Mouse (Mus musculus) retina, postnatal 7 days (tissue): ENCODE results near the gene Rfx1.

ENCODE experiments used
- DNase-seq: peaks from one replicate; pipeline ENCODE4 v3.0.0-alpha.2; 2012; ENCODE audit warnings: low read depth, low spot score

Gene Rfx1

DNA sequence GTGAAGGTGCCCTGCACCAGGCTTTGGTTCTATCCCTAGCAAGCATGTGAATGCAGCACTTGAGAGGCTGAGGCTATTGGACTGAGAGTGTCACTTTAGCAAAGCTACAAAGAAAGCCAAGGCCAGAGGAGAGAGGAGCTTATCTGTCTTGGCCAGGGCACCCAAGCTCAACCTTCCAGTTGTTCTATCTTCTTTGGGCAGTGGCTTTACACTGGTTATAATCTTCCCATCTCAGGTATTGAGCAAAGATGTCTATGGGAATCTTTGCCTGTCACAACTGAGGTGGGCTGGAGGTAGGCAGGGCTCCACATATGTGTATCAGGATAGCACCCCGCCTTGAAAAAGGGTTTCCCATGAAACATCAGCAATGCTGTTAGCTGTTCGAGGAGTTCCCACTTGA lies 6.4 kb upstream of the Rfx1 start:
- DNase-seq: no peak

DNA sequence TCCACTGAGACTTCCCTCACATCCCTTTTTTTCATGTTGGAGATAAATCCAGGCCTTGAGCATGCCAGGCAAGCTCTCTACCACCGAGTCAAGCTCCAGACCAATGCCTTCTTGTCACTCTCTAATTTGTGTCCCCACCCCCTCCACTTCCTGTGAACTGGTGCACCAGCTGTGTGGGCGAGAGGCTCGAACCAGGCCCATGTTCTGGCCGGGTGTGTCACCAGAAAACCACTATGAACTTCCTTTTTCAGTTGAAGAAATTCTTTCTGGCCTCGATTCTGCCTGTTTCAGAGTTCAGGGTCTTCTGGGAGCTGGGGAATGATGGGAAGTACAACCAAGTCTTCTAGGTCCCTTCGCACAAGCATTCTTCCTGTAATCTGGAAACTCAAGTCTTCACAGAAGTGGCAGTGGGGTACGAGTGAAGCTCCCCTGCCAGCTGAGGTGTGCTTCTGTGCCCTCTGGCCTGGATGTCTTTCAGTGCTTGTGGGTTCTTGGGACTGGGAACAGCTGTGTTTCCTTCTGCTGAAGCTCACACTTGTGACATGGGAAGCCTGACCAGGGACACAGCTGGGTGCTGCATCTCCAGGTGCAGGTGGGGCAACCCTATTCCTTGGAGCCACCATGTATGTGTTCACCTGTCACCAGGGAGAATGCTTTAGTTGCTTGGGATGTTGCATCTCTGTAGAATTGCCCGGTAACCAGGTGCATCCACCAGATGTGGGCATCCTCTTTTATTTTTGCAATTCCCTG lies 2.6 kb upstream of the Rfx1 start:
- DNase-seq: no peak

DNA sequence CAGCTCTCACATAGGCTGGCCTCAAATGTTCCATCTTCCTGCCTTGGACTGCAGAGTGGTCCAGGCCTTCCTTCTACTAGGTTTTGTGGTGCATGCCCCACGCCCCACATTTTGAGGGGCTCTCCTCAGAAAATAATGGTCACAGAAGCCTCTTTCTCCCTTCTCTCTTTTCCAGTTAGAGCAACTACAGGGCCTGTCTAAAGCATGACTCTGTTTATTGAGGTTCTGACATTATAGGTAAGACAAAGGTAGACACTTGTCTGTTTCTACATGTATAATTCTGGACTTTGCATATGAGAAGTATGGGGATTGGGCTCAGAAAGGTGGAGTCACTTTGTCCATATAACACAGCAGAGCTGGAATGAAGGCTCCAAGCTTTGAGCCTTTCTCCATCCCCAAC lies 1.6 kb upstream of the Rfx1 start, which contains the start of gene Gm10643:
Gene Gm10643 (minus strand): TSS at position 101 of the 400 bp plus-strand sequence.
- DNase-seq: no peak

DNA sequence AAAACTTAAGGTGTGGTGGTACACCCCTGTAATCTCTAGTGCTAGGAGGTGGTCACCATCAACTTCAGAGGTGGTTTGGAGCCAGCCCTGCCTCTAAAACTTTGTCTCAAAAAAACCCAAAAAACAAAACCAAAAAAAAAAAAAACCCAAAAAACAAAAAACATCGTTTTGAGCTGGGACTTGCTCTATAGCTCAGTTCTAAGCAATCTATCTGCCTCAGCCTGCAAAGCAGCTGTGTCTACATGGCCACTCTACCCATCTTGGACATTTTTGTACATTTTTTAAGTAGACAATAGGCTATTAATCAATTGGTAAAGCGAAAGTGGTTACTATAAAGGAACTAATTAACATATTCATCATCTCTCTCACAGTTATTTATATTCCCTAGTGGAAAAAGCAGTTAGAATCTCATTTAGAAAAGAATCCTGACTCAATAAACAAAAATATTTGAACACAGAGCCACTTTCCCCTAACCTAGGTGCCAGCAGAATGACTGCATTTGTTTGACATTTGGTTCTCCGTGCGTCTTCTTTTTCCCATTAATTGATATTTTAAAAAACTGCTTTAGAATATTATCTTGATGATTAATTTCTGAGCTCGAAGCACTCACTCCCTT lies 1.1 kb upstream of the Rfx1 start:
- DNase-seq: no peak

DNA sequence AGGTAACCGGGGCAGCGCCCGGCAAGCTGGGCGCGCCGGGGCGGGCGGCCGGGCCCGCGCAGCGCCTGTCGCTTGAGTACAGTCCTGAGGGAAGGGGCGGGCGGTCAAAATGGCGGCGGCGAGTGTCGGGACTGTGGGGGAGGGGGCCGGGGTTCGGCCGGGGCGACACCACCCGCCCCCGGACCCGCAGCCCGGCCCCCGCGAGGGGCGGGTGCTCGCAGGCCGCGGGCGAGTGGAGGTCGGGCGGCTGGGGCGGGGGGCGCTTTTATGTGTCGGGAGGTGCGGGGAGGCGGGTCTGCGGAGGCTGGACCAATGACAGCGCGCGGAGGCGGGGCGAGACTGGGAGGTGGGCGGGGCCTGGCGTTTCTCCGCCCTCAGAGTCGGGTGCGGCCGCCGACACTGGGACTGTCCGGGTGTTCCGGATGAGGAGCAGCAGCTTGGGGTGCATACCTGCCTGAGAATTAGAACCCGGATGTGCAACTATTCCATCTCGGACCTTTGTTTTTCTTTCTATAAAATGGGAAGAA lies 476 bp downstream of the Rfx1 start:
- DNase-seq: peak; percentile 74

DNA sequence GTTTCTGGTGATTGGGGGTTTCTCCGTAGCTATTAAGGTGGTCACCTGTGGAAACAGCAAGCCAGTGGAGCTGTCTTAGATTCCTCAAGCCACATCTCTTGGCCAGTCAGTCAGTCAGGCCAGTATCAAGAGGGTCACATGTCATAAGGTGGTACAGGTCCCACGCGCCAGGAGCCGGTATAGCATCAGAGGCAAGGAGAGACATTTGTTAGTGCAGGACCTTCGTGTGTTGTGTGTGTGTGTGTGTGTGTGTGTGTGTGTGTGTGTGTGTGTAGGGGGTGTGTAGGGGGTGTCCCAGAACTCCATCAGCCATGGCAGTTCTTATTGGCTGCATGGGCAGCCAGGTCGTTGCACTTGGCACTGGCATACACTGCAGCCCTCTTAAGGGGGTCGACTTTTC lies 1.3 kb downstream of the Rfx1 start:
- no peak for DNase-seq

DNA sequence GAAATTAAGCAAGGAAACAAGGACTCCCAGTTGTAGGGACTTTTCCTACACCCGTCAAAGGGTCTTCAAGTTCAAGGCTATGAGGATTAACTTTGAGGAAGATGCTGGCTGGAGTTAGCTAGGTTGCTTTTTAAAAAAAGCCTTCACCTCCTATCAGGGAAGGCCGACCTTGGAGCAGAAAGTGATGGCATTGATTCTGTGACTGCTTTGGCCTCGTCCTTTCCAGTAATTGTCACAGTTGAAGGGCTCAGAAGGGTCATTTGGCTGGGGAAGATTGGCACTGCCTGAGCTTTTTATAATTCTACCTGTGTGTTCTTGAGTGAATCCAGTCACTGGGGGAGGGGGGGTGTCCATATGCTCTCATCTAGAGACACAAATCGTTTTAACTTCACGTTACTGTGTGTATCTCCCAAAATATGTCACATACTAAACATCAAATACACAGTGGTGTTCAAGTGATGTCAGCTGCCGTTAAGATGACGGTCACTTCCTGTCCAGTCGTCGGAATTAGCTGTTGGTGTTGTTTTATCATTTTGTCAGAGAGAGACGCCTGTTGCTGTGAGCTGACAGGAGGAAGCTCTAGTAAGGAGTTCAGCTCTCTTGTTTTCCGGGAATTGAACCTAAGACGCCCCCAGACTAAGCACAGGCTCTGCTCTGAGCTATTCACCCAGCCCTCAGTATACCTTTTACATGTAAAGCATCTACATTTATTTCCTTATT lies 1.8 kb downstream of the Rfx1 start:
- DNase-seq: no peak

DNA sequence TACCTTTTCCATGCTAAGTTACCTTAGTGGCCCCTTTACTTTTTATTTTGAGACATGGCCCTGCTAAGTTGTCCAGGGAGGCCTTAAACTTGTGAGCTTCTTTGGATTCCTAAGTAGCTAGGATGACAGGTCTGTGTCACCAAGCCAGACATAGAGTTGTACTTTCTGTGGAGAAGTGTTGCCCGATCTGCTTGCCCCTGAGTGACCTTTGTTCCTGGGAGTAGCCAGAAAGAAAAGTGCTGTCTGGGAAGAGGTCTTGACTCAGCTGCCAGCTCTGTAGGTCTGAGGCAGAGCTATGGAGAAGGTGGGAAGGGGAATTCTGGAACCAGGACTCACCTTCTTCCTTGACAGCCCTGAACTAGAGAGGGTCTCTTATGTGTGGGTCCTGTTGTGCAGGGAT lies 2.5 kb downstream of the Rfx1 start:
- no peak for DNase-seq

DNA sequence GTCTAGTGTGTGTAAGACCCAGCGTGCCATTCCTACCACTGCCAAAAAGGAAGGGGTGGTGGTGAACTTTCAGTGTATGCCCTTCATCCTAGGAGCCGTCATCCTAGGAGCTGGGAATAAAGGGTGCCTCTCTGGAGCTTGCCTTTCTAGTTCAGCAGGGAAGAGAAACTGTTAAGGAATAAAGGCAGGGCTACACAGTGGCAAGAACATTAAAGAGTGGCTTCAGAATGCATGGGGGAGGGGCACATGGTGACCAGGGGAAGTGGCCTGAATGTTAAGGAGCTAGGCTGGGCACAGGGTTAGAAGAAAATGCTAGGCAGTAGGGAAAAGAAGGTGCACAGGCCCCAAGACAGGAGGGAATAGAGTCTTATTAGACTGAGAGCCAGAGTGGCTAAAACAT lies 3.1 kb downstream of the Rfx1 start:
- no peak for DNase-seq

DNA sequence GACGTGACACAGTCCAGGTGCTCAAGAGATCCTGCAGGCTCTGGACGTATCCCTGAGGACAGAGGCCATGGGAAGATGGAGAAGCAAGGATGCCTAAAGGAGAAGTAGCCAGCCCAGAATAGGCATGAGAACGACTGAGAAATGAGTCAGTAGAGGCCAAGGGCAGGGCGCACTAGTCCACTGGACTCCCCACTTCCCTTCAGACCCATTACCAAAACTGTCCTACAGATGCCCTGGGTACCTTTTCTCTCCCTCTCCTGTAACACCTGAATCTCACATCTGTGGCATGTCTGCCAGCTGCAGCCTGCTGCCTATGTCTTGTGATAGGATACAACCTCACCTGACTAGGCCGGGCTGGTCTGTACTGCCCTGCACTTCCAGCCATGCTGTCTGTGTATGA lies 3.6 kb downstream of the Rfx1 start:
- no peak for DNase-seq

DNA sequence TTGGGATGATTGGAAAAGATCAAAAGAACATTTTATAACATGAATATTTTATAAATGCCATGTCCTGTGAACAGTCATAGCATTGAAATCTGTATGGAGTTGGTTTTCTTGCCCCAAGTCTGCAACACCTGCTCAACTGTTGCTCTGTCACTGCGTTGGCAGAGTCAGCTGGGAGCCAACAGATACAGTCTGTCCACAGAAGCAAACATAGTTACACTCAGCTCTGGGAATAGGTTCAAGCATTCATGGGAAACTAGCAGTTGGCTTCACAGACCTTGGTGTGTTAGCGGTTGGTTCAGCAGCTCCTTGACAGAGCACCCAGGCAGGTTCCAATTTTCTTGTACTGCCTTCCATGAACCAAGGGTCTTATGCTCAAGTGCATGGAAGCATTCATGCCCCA lies 4.0 kb downstream of the Rfx1 start:
- DNase-seq: no peak

DNA sequence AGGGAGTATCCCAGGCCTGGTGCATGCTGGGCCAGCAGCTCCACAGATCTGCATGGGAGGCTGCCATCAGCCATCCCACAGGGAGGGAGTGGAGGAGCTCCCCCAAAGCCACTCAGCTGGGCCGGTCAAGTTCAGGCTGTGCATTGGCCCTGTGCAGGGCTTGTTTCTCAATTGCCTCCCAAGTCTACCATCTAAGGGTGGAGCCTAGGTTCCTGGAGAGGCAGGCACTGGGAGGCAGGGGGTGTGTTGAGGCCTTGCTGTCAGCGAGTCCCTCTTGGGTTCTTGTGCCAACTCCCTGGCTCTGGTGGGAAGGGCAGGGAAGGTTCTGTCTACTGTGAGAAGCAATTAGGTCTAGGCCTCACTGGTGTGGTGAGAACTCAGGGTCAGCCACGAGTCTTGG lies 5.3 kb downstream of the Rfx1 start:
- DNase-seq: no peak

DNA sequence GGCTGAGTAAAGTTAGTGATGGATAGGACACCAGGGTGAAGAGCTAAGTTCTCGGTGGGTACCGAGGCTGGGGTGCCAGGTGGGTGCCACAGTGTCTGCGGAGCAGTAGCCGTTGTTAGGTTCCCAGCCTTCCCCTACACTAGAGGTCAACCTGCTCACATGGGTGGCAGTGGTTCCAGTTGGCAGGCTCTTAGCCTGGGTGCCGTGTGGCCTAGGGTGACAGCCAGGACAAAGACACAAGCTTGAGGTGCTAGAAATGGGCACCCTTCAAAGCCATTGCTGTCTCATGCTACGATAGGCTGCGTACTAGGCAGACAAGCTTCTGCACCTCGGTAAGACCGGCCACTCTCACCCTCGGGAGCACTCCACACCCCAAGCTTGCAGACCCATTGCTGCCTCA lies 5.7 kb downstream of the Rfx1 start:
- no peak for DNase-seq

DNA sequence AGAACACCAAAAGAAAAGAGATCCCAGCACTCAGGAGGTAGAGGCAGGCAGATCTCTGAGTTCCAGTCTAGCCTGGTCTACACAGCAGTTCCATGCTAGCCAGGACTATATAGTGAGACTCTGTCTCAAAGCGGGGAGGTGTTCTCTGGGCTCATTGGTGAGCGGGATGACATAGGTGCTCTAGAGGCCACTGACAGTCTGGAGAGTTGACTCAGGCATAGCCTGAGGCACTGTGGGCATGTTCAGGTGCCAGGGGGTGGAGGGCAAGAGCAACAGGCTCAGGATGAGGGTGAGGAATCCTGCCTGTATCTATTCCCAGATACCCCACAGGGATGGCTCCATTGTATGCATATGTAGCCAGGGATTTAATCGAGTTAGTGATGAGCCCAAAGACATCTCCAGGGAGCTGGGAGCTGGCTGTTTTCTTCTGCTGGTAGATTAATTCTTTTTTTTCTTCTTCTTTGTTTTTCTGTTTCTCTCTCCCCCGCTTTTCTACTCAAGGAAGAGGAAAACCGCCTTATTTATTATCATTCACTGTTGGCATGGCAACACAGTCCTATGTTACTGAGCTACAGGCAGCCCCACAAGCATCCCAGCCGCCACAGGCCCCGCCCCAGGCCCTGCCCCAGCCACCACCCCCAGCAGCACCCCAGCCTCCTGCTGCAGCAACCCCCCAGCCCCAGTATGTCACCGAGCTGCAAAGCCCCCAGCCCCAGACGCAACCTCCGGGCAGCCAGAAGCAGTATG lies 6.8 kb downstream of the Rfx1 start:
- DNase-seq: no peak

DNA sequence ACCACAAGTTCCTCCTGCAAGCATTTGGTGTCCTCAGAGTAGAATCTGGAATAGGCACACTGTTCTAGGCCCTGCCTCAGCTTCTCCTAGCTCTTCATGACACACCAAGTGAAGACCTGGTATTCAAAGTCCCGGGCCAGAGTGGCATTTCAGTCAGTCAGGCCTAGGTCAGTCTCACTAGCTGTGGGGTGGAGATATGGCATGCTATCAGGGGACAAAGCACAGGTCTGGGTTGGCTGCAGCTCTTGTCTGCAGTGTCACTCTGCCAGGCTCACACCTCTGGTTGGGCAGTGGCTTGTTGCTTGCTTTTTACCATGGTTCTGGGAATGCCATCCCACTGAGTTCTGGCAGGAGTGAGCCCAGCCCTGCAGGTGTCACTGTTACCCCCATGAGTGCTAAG lies 9.8 kb downstream of the Rfx1 start:
- DNase-seq: no peak

DNA sequence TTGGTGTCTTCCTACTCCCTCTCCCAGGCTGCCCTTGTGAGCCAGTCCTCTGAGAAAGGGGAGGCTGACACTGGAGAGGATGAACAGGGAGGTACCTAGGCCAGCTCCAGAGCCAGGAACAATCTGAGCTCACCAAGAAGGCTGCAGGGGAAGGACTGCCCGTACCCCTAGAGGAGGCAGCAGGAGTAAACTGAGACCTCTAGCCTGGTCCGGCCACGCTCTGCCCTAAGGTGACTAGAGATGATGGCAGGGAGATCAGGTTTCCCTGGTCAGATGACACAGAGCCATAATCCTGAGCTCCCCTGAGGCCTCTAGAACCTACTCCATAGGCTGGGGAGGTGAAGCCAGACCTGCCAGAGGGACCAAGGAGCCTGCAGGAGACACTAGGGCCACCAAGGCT lies 10.2 kb downstream of the Rfx1 start:
- no peak for DNase-seq

DNA sequence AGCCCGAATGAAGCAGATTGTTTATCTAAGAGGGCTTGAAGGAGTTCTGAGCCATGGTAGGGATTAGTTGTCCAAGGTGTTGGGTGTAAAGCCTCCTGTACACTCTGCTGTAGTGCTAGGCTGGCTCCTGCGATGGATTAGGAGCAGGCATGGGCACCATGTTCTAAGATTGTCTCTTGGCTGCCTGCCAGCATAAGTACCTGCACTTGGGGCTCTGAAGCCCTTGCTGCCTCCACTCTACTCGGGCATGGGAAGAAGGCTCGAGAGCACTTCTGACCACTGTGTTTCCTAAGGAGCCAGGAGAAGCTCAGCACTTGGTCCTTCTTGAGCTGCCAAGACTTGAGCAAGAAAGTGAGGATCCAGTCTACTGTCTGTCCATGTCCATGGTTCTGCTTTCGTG lies 12.6 kb downstream of the Rfx1 start:
- no peak for DNase-seq

DNA sequence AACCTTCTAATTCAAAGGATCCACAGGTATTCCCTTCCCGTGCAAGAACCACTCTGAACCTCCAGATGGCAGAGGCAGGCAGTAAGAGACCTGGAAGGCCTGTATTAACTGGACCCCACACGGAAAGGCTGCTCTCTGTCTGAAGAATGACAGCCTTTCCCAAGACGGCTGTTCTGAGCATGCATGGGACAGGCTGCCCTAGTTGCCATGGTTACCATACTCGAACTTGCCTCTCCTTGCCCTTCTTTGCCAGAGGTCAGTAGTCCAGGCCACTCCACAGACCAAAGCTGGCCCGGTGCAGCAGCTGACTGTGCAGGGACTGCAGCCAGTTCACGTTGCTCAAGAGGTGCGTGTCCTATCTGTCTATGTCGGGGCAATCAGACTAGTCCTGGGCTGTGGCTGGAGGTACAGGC lies 17.2 kb downstream of the Rfx1 start:
- DNase-seq: no peak

DNA sequence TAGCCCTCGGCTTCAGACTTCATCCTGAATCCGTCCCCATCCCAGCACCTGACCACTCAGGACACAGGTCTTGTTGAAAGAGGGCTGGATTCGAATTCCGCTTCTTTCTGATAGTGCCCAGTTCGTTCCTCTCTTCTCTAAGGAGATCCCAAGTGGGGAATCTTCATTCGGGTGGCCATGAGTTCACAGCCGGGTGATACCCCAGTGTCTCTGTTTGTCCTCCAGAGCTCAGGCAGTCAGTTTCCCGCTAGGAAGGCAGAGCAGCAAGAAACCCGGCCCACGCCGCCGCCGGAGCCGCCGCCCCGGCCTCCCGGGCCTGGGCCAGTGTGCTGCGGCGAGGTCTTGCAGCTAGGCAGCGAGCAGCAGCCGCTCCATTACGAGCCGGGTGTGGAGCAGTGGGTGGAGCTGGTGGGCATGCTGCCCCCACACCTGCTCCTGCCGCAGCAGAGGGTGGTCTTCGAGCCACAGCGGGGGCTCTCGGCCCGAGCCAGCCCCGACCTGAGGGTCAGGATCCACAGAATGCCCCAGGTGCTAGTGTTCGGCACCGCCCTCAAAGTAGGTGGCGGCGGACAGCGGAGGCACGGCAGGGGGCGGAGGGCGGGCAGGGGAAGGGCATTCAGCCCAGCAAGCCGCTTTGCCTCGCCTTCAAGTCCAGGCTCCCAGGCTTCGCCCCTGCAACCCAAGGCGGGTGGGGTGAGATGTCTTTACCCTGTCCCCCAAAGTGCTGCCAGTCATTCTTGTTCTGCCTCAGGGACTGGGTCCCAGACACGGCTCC lies 17.9 kb downstream of the Rfx1 start:
- no peak for DNase-seq

DNA sequence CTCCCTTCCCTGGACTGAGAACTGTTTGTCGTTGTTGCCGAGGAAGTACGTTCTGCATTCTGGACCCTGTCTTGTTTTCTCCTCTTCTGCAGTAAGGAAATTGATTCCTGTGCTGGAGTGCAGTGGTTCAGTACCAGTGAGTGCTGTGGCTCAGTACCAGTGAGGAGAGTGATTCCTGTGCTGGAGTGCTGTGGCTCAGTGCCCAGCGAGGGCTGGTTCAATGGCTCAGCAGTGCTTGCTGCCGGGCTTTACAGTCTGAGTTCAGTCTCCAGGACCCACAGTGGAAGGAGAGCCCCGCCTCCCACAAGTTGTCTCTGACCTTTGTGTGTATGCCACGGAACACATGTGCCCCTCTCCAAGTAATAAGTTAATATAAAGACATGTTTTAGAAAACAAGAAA lies 20.5 kb downstream of the Rfx1 start:
- no peak for DNase-seq

DNA sequence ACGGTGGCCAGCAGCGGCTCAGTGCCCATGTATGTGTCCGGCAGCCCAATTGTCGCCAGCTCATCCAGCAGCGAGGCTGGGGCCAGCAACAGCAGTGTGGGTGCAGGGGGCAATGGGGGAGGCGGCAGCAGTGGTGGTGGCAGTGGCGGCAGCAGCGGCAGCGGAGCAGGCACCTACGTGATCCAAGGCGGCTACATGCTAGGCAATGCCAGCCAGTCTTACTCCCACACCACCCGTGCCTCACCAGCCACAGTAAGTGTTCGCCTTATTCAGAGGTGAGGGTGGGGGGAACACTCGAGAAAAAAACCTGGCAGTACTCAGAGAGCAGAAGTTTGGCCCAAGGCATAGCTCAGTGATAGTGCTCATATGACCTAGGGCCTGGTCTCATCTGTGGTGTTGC lies 21.2 kb downstream of the Rfx1 start:
- DNase-seq: no peak
